Mouse (Mus musculus) G1E (cell line): Measurements from ENCODE around the gene Hsd3b5.

Experiments used
- CTCF ChIP-seq: IDR thresholded peaks from 2 replicates; pipeline ENCODE4 v1.5.1; 2012; ENCODE audit warnings: low read depth, low read length, inconsistent platforms, mixed read lengths
- GATA1 ChIP-seq: IDR thresholded peaks from 2 replicates; pipeline ENCODE4 v1.6.1; 2012; ENCODE audit warnings: borderline replicate concordance, low read length, inconsistent platforms, mixed read lengths
- POLR2AphosphoS5 ChIP-seq: IDR thresholded peaks from 2 replicates; pipeline ENCODE4 v1.6.1; 2012; ENCODE audit warnings: low read depth, low read length, inconsistent platforms; ENCODE audit not compliant: insufficient replicate concordance
- TAL1 ChIP-seq: conservative IDR thresholded peaks from 2 replicates; pipeline ENCODE4 v1.6.1; 2012; ENCODE audit warnings: low read depth, low read length, inconsistent platforms, mixed read lengths

GRCm38 (mm10) chr3:98635145-98635544 lies 5.1 kb upstream of the Hsd3b5 start:
- TF ChIP-seq TAL1 = no peak
- TF ChIP-seq GATA1 = no peak
- TF ChIP-seq CTCF = no peak
- no peak for TF ChIP-seq POLR2AphosphoS5
